Mouse (Mus musculus) left cerebral cortex, adult 2 months (tissue): Measurements from ENCODE around the gene Gm11032. TPM values are rescaled to one million over a fixed set of nuclear protein-coding genes. Genes with fewer than 3 reads are reported as not detected.

Experiments
- DNase-seq, 2 experiments: peaks; one replicate each; pipeline ENCODE4 v3.0.0; 2021 to 2022; ENCODE audit warnings: low spot score in 2 of 2, mixed read lengths in 1 of 2; ENCODE audit errors: extremely low spot score in 1 of 2
- H3K27ac ChIP-seq: fragments of 200-600 bp; 2 replicates; pipeline ENCODE4 v1.8.1; 2022
- H3K4me3 ChIP-seq: fragments of 200-600 bp; 2 replicates; pipeline ENCODE4 v1.8.1; 2022
- CTCF ChIP-seq: fragments of 200-600 bp; IDR thresholded peaks from 2 replicates; pipeline ENCODE4 v1.8.1; 2022; ENCODE audit warnings: antibody characterized with exemption, mild to moderate bottlenecking, moderate library complexity
- intact Hi-C: fragments of 180-260 bp; cut with DNase I; formaldehyde crosslinking; loops from one replicate; pipeline ENCODE4 v1.15.1; 2025
- total RNA-seq, 2 experiments: library from RNA; stranded (reverse); gene quantifications; 2 replicates each; pipeline ENCODE4 v1.2.3; 2021

Gm11032 gene
- total RNA-seq, 2 experiments from 2014 or later = not detected

GRCm38 (mm10) chr11:4661871-4662495 is 42.1 kb downstream of the Gm11032 start:
- DNase-seq = no peak
- Histone ChIP-seq H3K4me3 (no peak overlapping the region), H3K27ac (peak overlapping the region; percentile 42)
- intact Hi-C loops = no loop called here
- TF ChIP-seq CTCF = no peak

GRCm38 (mm10) chr11:4662496-4662878 is 42.6 kb downstream of the Gm11032 start:
- H3K27ac ChIP-seq = no peak overlapping the region; the same call in 1 of the 2 replicates
- TF ChIP-seq CTCF = no peak
- intact Hi-C loops = no loop called here
- DNase-seq = no peak
- no peak overlapping the region for H3K4me3 ChIP-seq

Other genes starting within 250 kb of the Gm11032 start
- not detected for gene Hormad2, start 179.0 kb upstream of the Gm11032 start, total RNA-seq
- gene Mtmr3, start 25.2 kb upstream of the Gm11032 start, total RNA-seq = 10 to 100 TPM; 67.3 to 72.7 TPM
- 10 to 100 TPM; 18.7 to 21.3 TPM for gene Ascc2, start 17.7 kb downstream of the Gm11032 start, total RNA-seq
- 100 to 1,000 TPM; 362 to 374 TPM for gene Uqcr10, start 84.3 kb downstream of the Gm11032 start, total RNA-seq
- gene Zmat5, start 84.6 kb downstream of the Gm11032 start, total RNA-seq = 10 to 100 TPM; 31.1 to 33.9 TPM
- gene Cabp7, start 126.7 kb downstream of the Gm11032 start, total RNA-seq = 10 to 100 TPM; 15.6 to 22.7 TPM
- 10 to 100 TPM; 74.3 to 74.7 TPM for gene Nf2, start 229.5 kb downstream of the Gm11032 start, total RNA-seq